ENCODE assay signal across 9 mouse cellular contexts in genomic region chr16:31618671-31619070, GRCm38 (mm10). TPM values are rescaled to one million over a fixed set of nuclear protein-coding genes. Genes with fewer than 3 reads are reported as not detected.
DNase-seq lines count a peak whose midpoint lies in the region; ATAC-seq and TF ChIP-seq lines count a peak whose summit lies in the region.
"Had no signal": no experiment of that assay in that cellular context is flagged by ENCODE, and none has a peak within 500 bp of the region (broad histone marks: within the 10 kb centered on the region; RNA-seq: fewer than 3 reads in every experiment).

No protein-coding gene starts in this region.

- no peak for ATAC-seq in embryonic facial prominence, embryonic 13.5 days (ENCODE audit: insufficient number of reproducible peaks, insufficient read depth, low FRiP score, low TSS enrichment, low read depth)
- ATAC-seq in stomach, embryonic 14.5 days (ENCODE audit: insufficient number of reproducible peaks, insufficient read depth, low FRiP score, low read depth), result no peak
- no peak for ATAC-seq in monocyte, adult 5-6 weeks (replicated peaks; ENCODE audit: insufficient number of reproducible peaks, low FRiP score, low TSS enrichment, poor library complexity, severe bottlenecking)
- ATAC-seq: inflammation-experienced regulatory T-cells, adult 6 months had no signal

- H3K4me3 ChIP-seq in lung, adult 2 months (replicated peaks; ENCODE audit: extremely low read depth, low read depth, low read length), result no peak overlapping the region
- H3K4me3 ChIP-seq in embryonic facial prominence, embryonic 13.5 days, result peak overlapping the region; percentile 29
- 0 out of 2 replicates have a peak overlapping the region, but pooled peaks have one; percentile 7 for H3K4me3 ChIP-seq in stomach, embryonic 14.5 days (ENCODE audit: low read depth, low read length)

- TF ChIP-seq POLR2A in lung, adult 2 months (IDR thresholded peaks at IDR 0.05; ENCODE audit: borderline replicate concordance, extremely low read depth, low read depth, low read length), result no peak

- H3K9ac ChIP-seq in embryonic facial prominence, embryonic 13.5 days, result peak overlapping the region; percentile 41; the same call in 1 of the 2 replicates
- H3K9ac ChIP-seq in stomach, embryonic 14.5 days (replicated peaks; ENCODE audit: low read depth, low read length), result no peak overlapping the region

- DNase-seq in gastrocnemius, postnatal 25 days, result peak; percentile 21
- DNase-seq in gastrocnemius, postnatal 10 days, result no peak
- DNase-seq in lung, adult 2 months, result no peak
- DNase-seq in lung, postnatal 14 days, result no peak
- DNase-seq in retina, embryonic 14.5 days (ENCODE audit: low spot score), result no peak

- peak overlapping the region; percentile 92 for H3K27ac ChIP-seq in embryonic facial prominence, embryonic 13.5 days
- H3K27ac ChIP-seq in stomach, embryonic 14.5 days (ENCODE audit: low read length), result peak overlapping the region; percentile 56; the same call in 1 of the 2 replicates

- H3K4me2 ChIP-seq in embryonic facial prominence, embryonic 13.5 days, result peak overlapping the region; percentile 56
- H3K4me2 ChIP-seq in stomach, embryonic 14.5 days (replicated peaks; ENCODE audit: low read depth, low read length), result peak overlapping the region; percentile 28; the same call in 1 of the 2 replicates

- no peaks in the 10 kb centered on the region for H3K27me3 ChIP-seq in embryonic facial prominence, embryonic 13.5 days
- H3K27me3 ChIP-seq in stomach, embryonic 14.5 days (ENCODE audit: control insufficient read depth, insufficient read depth, low read length), result no peaks in the 10 kb centered on the region

- peaks cover 7% of the 10 kb centered on the region; the same call in 1 of the 2 replicates for H3K36me3 ChIP-seq in embryonic facial prominence, embryonic 13.5 days
- no peaks in the 10 kb centered on the region for H3K36me3 ChIP-seq in stomach, embryonic 14.5 days (ENCODE audit: control insufficient read depth, insufficient read depth, low read length)

- WGBS in lung, adult 2 months, result 54% methylated on average over 9 of the region's 9 CpGs
- WGBS in embryonic facial prominence, embryonic 13.5 days, result 41% methylated on average over 9 of the region's 9 CpGs
- 65% methylated on average over 9 of the region's 9 CpGs for WGBS in stomach, embryonic 14.5 days

- TF ChIP-seq CTCF in lung, adult 2 months (IDR thresholded peaks at IDR 0.05; ENCODE audit: insufficient read depth, low read length), result 0 out of 2 replicates have a peak, but pooled peaks have one; percentile 2

- H3K9me3 ChIP-seq in embryonic facial prominence, embryonic 13.5 days, result no peaks in the 10 kb centered on the region
- no peaks in the 10 kb centered on the region for H3K9me3 ChIP-seq in stomach, embryonic 14.5 days (ENCODE audit: control insufficient read depth, low read depth, low read length)

- H3K4me1 ChIP-seq in lung, adult 2 months (ENCODE audit: control insufficient read depth, insufficient read depth, low read length), result no peaks in the 10 kb centered on the region
- H3K4me1 ChIP-seq in embryonic facial prominence, embryonic 13.5 days, result peaks cover 33% of the 10 kb centered on the region
- peaks cover 14% of the 10 kb centered on the region for H3K4me1 ChIP-seq in stomach, embryonic 14.5 days (ENCODE audit: control insufficient read depth, insufficient read depth, low read length)

RNA-seq across cellular contexts. Expression of gene Dlg1, which starts 44.6 kb away (rescaled TPM):
- 10 to 100 TPM; 33.5 to 35.5 TPM for total RNA-seq in gastrocnemius, postnatal 25 days (2021)
- total RNA-seq in gastrocnemius, postnatal 10 days (2021), result 10 to 100 TPM; 33.1 to 39.4 TPM
- 14.0 and 22.0 TPM in 2 replicates for polyA plus RNA-seq in lung, adult 2 months (2012; rRNA removed)
- polyA plus RNA-seq in embryonic facial prominence, embryonic 13.5 days (2015; fragmentation: Nextera tagmentation; extraction: Ambion mirVana), result 33.0 and 34.8 TPM in 2 replicates
- 42.0 and 42.4 TPM in 2 replicates for polyA plus RNA-seq in stomach, embryonic 14.5 days (2014; fragmentation: Nextera tagmentation; extraction: Ambion mirVana)
- 66.7 to 92.9 TPM (median 70.2 TPM) in 3 replicates for total RNA-seq in monocyte, adult 5-6 weeks (2017)
